Mouse (Mus musculus) testis, adult 2 months (tissue): ENCODE measurements around the gene Ehhadh.

Source experiments
- CTCF ChIP-seq: fragments of 200-500 bp; IDR thresholded peaks from 2 replicates; pipeline ENCODE4 v1.5.1; 2012; ENCODE audit warnings: low read depth, mild to moderate bottlenecking, inconsistent platforms, low read length, moderate library complexity; ENCODE audit not compliant: control insufficient read depth, insufficient read depth, insufficient replicate concordance
- POLR2A ChIP-seq: fragments of 200-500 bp; IDR thresholded peaks from 2 replicates; pipeline ENCODE4 v1.6.1; 2012; ENCODE audit warnings: low read depth, mild to moderate bottlenecking, inconsistent platforms, low read length, moderate library complexity; ENCODE audit not compliant: control insufficient read depth

GRCm38 (mm10) chr16:21741542-21741941 is 46.1 kb downstream of the Ehhadh start:
- no peak for TF ChIP-seq CTCF
- no peak for TF ChIP-seq POLR2A
